Mouse (Mus musculus) neural tube, embryonic 11.5 days (tissue): Measurements from ENCODE around the gene Rock2. TPM values are rescaled to one million over a fixed set of nuclear protein-coding genes. Genes with fewer than 3 reads are reported as not detected.

ENCODE experiments used
- polyA plus RNA-seq: library from polyadenylated mRNA; unstranded; fragments of >200 nt; fragmentation: Nextera tagmentation; extraction: Ambion mirVana; gene quantifications from 2 replicates; pipeline ENCODE4 v1.2.1, GENCODE M21; 2014

Gene Rock2
- polyA plus RNA-seq, 1 experiment from 2014 or later: 14.8 TPM

Other genes starting within 250 kb of the Rock2 start
- gene Ntsr2, start 241.5 kb upstream of the Rock2 start, polyA plus RNA-seq: not detected in 2 replicates
- 6.6 and 10.0 TPM in 2 replicates for gene Greb1, start 94.0 kb upstream of the Rock2 start, polyA plus RNA-seq
- 71.8 and 73.9 TPM in 2 replicates for gene E2f6, start 83.9 kb upstream of the Rock2 start, polyA plus RNA-seq
- gene Pqlc3, start 105.5 kb downstream of the Rock2 start, polyA plus RNA-seq: 3.2 TPM in 2 replicates
- 0.65 and 0.89 TPM in 2 replicates for gene 2410004P03Rik, start 116.8 kb downstream of the Rock2 start, polyA plus RNA-seq